Mouse (Mus musculus): ENCODE measurements around the gene Ciapin1.

Ciapin1 gene

GRCm38 (mm10) chr8:94837662-94838574 is at the start of gene Ciapin1, which contains the start of gene Coq9:
Gene Ciapin1, minus strand, starts transcription at chr8:94838358.
Gene Coq9, plus strand, starts transcription at chr8:94838321.
- DNase-seq (ENCODE audit: low spot score in 2 of 2), result peak; percentile 94 to 95

DNA sequence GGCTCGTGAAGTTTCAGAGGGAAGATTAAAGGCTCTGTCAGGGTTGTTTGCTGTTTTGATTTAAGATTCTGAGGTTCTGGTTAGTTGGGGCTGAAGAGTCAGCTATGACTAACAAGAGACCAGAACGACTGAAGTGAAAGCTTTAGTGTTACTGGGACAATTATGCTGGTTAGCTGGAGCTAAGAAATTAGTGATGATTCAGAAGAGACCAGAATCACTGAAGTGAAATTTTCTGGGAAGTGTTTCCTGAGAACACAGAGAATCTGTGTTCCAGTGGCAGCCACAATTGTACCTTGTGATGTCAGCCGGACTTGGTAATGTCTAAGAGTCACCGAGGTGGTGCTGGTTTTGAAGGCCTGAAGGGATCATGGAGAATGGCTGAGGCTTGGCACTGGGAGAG is 42.6 kb upstream of the Ciapin1 start:
- DNase-seq (ENCODE audit: low spot score in 2 of 2), result no peak

- no peak for DNase-seq (ENCODE audit: low spot score in 2 of 2)
Measured at GRCm38 (mm10) chr8:94876820-94877219, 38.7 kb upstream of the Ciapin1 start.

DNA sequence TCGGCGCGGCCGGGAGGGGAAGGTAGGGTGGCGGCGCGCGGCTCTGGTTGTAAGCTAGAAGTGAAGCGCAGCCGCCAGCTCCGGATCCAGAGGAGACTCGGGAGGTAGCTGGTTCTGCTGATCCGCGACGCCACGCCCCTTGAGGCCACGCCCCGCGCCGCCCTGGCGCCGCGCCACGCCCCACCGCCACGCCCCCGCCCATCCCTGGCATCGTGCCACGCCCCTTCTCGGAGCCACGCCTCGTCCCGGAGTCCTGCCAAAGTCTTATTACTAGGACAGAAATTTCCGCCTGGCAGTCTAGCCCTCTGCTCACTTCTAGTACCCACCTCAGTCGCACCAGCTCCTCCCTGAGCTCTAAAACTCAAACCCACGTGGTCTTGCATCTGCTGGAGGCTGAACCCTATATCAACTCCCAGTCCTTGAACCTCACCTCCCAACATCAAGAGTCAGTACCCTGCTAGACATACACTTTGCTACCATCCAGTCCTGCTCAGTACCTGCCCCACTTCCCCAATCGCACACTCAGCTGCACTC is 38.1 kb upstream of the Ciapin1 start, which contains the start of gene Dok4:
Dok4 (minus strand) TSS at position 134 of the 534 bp plus-strand sequence.
- peak; percentile 70 to 71 for DNase-seq (ENCODE audit: low spot score in 2 of 2)

DNA sequence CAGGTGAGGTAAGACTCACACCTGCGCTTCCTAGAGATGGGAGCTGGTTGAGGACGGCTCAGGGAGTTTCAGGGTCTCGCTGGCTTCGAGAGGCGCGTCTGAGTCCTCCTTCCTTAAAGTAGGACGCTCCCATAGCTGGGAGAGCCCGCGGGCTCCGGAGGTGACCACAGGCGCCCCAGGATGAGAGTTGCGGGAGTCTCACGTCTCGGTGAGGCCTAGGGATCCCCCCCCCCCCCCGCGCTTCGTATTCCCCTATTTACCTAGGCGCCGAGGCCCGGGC is 37.7 kb upstream of the Ciapin1 start:
- DNase-seq (ENCODE audit: low spot score in 2 of 2), result no peak

DNA sequence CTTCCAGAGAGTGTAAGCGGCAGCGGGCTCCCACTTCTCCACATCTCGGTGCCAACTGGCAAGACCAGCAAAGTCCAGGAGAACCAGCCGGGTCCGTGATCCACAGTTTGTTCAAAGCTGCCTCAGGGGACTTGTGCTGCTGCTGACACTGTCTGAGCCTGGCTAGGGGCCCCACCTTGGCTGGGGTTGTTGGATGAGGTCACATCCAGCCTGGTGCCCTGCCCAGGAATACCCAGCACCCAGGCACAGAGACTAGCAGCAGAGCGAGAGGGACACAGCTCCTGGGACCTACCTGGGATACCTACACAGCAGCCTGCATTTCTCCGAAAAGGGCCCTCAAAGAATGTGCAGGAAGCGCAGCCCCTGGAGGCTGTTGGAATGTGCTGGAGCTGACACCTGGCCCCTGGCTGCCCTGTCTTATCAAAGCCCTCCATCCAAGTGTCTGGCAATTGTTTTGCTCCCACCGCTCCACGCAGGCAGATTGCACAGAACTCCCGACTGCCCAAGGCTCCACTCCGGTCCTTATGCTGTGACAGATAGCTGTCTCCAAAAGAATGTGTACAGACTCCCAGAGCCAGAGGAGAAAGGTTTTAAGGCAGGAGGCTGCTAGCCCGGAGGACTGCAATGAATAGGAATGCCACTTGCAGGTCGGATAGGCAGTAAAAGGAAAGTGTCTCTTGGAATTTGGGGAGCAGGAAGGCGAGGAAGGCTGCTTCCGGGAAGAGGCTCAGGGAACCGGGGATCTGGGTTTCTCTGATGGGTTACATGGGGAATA is 37.1 kb upstream of the Ciapin1 start:
- DNase-seq (ENCODE audit: low spot score in 2 of 2), result no peak

GRCm38 (mm10) chr8:94874358-94874757 is 36.2 kb upstream of the Ciapin1 start:
- DNase-seq (ENCODE audit: low spot score in 2 of 2), result peak; percentile 73 to 79

- no peak for DNase-seq (ENCODE audit: low spot score in 2 of 2)
Measured at GRCm38 (mm10) chr8:94872576-94872975, 34.4 kb upstream of the Ciapin1 start.

DNA sequence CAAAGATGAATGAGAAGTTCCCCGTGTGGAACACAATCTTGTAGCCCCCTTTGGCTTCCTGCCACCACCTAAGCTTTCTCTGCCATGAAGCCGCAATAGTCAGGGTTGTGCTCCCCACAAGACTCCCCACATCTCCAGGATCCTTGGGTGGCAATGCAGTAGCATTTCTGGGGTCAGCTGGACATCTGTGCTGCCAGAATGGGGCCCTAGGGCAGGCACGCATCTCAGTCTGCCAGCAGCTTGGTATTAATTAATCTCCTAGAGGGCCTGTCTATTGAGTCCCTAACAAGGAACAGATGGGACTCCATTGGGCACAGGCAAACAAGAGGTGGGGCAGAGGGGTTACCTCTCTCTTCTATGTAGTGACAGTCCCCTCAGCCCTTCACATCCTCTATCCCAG is 34.0 kb upstream of the Ciapin1 start:
- DNase-seq (ENCODE audit: low spot score in 2 of 2), result no peak

- peak; percentile 60 to 82 for DNase-seq (ENCODE audit: low spot score in 2 of 2)
Measured at GRCm38 (mm10) chr8:94871108-94871894, 33.1 kb upstream of the Ciapin1 start.

DNA sequence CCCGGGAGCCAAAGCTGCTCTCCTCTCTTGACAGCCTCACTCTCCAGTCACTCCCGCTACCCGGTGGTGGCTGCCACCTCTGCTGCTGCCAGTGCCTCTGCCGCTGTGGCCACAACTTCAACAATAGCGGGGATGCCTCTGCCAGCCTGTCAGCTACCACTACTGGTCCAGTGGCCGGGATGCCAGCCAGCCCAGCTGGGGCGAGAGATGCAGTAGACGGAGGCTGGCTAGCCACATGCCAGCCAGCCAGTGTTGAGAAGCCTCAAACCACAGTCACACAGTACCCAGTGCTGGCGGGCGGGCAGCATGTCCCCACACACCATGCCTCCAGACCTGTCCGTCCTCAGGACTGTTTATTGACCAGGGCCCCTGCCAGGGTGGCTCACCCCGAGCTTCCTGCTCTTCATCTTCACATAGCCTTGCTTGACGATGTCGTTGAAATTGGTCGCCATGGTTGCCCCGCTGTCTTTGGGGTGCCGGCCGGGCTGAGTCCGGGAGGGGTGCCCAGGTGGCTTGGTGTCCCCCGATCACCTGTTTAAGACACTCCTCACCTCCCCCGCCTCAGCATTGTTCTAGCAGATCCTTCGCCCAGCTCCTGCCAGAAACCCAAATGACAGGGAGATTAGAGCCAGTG is 32.4 kb upstream of the Ciapin1 start:
- DNase-seq (ENCODE audit: low spot score in 2 of 2), result peak; percentile 56 to 71

- no peak for DNase-seq (ENCODE audit: low spot score in 2 of 2)
Measured at GRCm38 (mm10) chr8:94870003-94870402, 31.8 kb upstream of the Ciapin1 start.

- no peak for DNase-seq (ENCODE audit: low spot score in 2 of 2)
Measured at GRCm38 (mm10) chr8:94869146-94869545, 31.0 kb upstream of the Ciapin1 start.

GRCm38 (mm10) chr8:94866921-94867320 is 28.8 kb upstream of the Ciapin1 start:
- DNase-seq (ENCODE audit: low spot score in 2 of 2), result no peak

DNA sequence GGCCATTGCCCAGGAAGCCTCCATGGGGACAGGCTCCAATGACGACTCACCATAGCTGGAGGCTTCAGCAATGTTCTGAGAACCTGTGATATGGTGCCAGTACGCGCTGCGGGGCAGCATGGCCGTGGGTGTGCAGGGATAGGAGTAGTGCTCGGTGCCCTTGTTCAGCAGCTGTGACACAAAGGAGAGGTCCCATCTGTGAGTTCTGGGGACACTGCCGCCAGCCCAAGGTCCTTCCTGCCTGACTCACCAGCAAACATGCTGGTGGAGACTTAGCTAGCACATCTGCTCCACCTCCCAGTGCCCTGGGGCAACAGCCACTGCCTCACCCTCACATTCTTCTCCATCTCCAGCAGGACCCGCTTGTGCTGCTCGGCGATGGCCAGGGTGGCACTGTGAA is 27.1 kb upstream of the Ciapin1 start:
- no peak for DNase-seq (ENCODE audit: low spot score in 2 of 2)

DNA sequence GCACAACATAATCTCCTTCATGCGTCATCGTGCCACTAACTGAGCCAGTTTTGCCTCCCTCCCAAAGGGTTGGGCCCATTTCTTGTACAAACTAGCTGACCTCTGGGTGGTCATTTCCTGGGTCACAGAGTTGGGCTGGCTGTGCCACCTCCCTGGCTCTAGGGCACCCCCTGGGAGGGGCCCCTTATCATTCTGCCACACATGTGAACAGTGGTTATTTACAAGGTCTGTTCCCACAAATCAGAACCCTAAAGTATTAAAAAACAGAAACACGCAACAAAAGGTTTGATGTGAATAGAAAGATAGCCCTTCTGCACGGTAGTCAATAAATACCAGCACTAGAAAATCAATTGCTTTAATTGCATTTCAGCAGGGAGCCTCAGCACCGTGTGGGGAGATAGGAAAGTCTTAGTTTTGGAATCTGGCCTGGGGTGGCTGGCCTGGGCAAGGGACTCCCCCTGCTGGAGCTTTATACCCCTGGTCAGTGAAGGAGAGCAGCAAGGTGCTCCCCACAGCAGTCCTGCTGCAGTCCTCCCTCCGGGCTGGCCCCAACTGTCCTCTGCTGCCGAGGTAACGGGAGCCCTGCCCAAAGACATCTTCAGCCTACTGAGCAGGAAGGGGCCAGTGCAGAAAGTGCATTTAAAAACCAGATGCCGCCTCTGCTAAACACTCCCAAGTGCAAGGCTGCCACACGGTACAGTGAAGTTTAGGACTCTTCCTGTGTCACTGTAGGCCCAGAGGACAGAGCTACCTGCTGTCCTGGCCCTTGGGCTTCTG is 25.9 kb upstream of the Ciapin1 start:
- DNase-seq (ENCODE audit: low spot score in 2 of 2), result no peak

GRCm38 (mm10) chr8:94862487-94863220 is 24.5 kb upstream of the Ciapin1 start:
- no peak for DNase-seq (ENCODE audit: low spot score in 2 of 2)

- DNase-seq (ENCODE audit: low spot score in 2 of 2), result peak; percentile 62 to 67
Measured at GRCm38 (mm10) chr8:94861352-94861910, 23.3 kb upstream of the Ciapin1 start.

Data from right cerebral cortex, adult 2 months (tissue).